8 mouse cellular contexts compared by ENCODE assay signal in genomic region chr6:134928096-134928888, GRCm38 (mm10). TPM values are rescaled to one million over a fixed set of nuclear protein-coding genes. Genes with fewer than 3 reads are reported as not detected.
DNase-seq lines count a peak whose midpoint lies in the region; ATAC-seq and TF ChIP-seq lines count a peak whose summit lies in the region.

No protein-coding gene starts in this region.

- under 1% methylated on average over 63 of the region's 63 CpGs for WGBS in forebrain, embryonic 10.5 days
- WGBS in heart, postnatal 0 days = under 1% methylated on average over 63 of the region's 63 CpGs
- under 1% methylated on average over 63 of the region's 63 CpGs for WGBS in lung, embryonic 14.5 days

- H3K27ac ChIP-seq in forebrain, embryonic 10.5 days = peak overlapping the region; percentile 98
- H3K27ac ChIP-seq in heart, postnatal 0 days (ENCODE audit: low read depth) = peak overlapping the region; percentile 98
- H3K27ac ChIP-seq in lung, embryonic 14.5 days (ENCODE audit: low read depth) = peak overlapping the region; percentile 100

- no peaks in the 10 kb centered on the region for H3K9me3 ChIP-seq in forebrain, embryonic 10.5 days
- H3K9me3 ChIP-seq in heart, postnatal 0 days (replicated peaks; ENCODE audit: control insufficient read depth, low read length) = no peaks in the 10 kb centered on the region
- no peaks in the 10 kb centered on the region for H3K9me3 ChIP-seq in lung, embryonic 14.5 days (ENCODE audit: low read depth, low read length)

- peak overlapping the region; percentile 71 for H3K4me3 ChIP-seq in forebrain, embryonic 10.5 days
- peak overlapping the region; percentile 80 for H3K4me3 ChIP-seq in heart, postnatal 0 days (ENCODE audit: low read depth, low read length)
- H3K4me3 ChIP-seq in lung, embryonic 14.5 days (ENCODE audit: low read depth, low read length) = peak overlapping the region; percentile 58

- no peaks in the 10 kb centered on the region for H3K27me3 ChIP-seq in forebrain, embryonic 10.5 days (ENCODE audit: poor library complexity, severe bottlenecking)
- H3K27me3 ChIP-seq in heart, postnatal 0 days (ENCODE audit: control insufficient read depth, insufficient read depth, low read length) = no peaks in the 10 kb centered on the region
- H3K27me3 ChIP-seq in lung, embryonic 14.5 days (ENCODE audit: insufficient read depth, low read length) = no peaks in the 10 kb centered on the region

- 0 out of 2 replicates have a peak, but pooled peaks have one; percentile 66 for TF ChIP-seq EP300 in heart, postnatal 0 days (IDR thresholded peaks at IDR 0.05; ENCODE audit: low read depth)

- peak; percentile 97 for DNase-seq in ES-CJ7 (ENCODE audit: low read depth, low spot score)
- peak; percentile 79 for DNase-seq in c-Kit-positive CD71-positive TER-119-negative erythroid progenitor cells, embryonic 14.5 days (ENCODE audit: low read depth)
- peak; percentile 95 for DNase-seq in forebrain, embryonic 10.5 days (ENCODE audit: extremely low spot score, low spot score)
- DNase-seq in heart, postnatal 0 days (ENCODE audit: low spot score) = peak; percentile 94
- peak; percentile 93 to 96 for DNase-seq in kidney, postnatal 36 days
- peak; percentile 95 for DNase-seq in lung, embryonic 14.5 days
- peak; percentile 84 for DNase-seq in testis, postnatal 14 days (ENCODE audit: low spot score)

- TF ChIP-seq CTCF in heart, postnatal 0 days (IDR thresholded peaks at IDR 0.05; ENCODE audit: low read depth) = no peak
- TF ChIP-seq CTCF in lung, embryonic 14.5 days (IDR thresholded peaks at IDR 0.05; ENCODE audit: low read depth) = no peak

- H3K36me3 ChIP-seq in forebrain, embryonic 10.5 days (replicated peaks) = peaks cover 19% of the 10 kb centered on the region
- H3K36me3 ChIP-seq in heart, postnatal 0 days (replicated peaks; ENCODE audit: control insufficient read depth, insufficient read depth, low read length) = 0 out of 2 replicates have a peak, but pooled peaks cover 10% of the 10 kb centered on the region
- peaks cover 7% of the 10 kb centered on the region for H3K36me3 ChIP-seq in lung, embryonic 14.5 days (ENCODE audit: insufficient read depth)

- H3K9ac ChIP-seq in heart, postnatal 0 days (replicated peaks; ENCODE audit: low read depth, low read length) = peak overlapping the region; percentile 94
- peak overlapping the region; percentile 89 for H3K9ac ChIP-seq in lung, embryonic 14.5 days

- H3K4me2 ChIP-seq in heart, postnatal 0 days (ENCODE audit: low read depth, low read length) = peak overlapping the region; percentile 97
- peak overlapping the region; percentile 97 for H3K4me2 ChIP-seq in lung, embryonic 14.5 days

- H3K4me1 ChIP-seq in forebrain, embryonic 10.5 days = peaks cover 76% of the 10 kb centered on the region
- H3K4me1 ChIP-seq in heart, postnatal 0 days (ENCODE audit: control insufficient read depth, insufficient read depth) = peaks cover 6% of the 10 kb centered on the region
- H3K4me1 ChIP-seq in lung, embryonic 14.5 days (ENCODE audit: insufficient read depth) = peaks cover 12% of the 10 kb centered on the region

- peak; percentile 90 for ATAC-seq in heart, postnatal 0 days (ENCODE audit: insufficient read depth, low read depth)
- ATAC-seq in lung, embryonic 14.5 days (ENCODE audit: insufficient read depth) = peak; percentile 93
- ATAC-seq in neutrophil, adult 5-6 weeks (ENCODE audit: extremely low read depth, insufficient number of reproducible peaks, low FRiP score, poor library complexity, severe bottlenecking) = peak; percentile 81

RNA-seq across cellular contexts. Expression of gene Cdkn1b, which starts 8.1 kb away (rescaled TPM):
- polyA plus RNA-seq in forebrain, embryonic 10.5 days (2016; fragmentation: Nextera tagmentation; extraction: Ambion mirVana) = 17.9 and 19.0 TPM in 2 replicates
- total RNA-seq in heart, postnatal 0 days (2014; rRNA removed; ENCODE audit: low replicate concordance) = 42.9 and 65.1 TPM in 2 replicates
- polyA plus RNA-seq in heart, postnatal 0 days (2015; fragmentation: Nextera tagmentation; extraction: Ambion mirVana) = 23.7 and 27.0 TPM in 2 replicates
- 12.0 and 13.9 TPM in 2 replicates for polyA plus RNA-seq in lung, embryonic 14.5 days (2014; fragmentation: Nextera tagmentation; extraction: Ambion mirVana)
- total RNA-seq in neutrophil, adult 5-6 weeks (2017) = 322 and 377 TPM in 2 replicates

RNA-seq across cellular contexts. Expression of gene Gpr19, which starts 29.9 kb away (rescaled TPM):
- polyA plus RNA-seq in forebrain, embryonic 10.5 days (2016; fragmentation: Nextera tagmentation; extraction: Ambion mirVana) = 28.7 and 28.8 TPM in 2 replicates
- 4.0 and 13.4 TPM in 2 replicates for total RNA-seq in heart, postnatal 0 days (2014; rRNA removed; ENCODE audit: low replicate concordance)
- 7.6 and 9.4 TPM in 2 replicates for polyA plus RNA-seq in heart, postnatal 0 days (2015; fragmentation: Nextera tagmentation; extraction: Ambion mirVana)
- polyA plus RNA-seq in lung, embryonic 14.5 days (2014; fragmentation: Nextera tagmentation; extraction: Ambion mirVana) = 9.6 and 10.8 TPM in 2 replicates
- total RNA-seq in neutrophil, adult 5-6 weeks (2017) = 13.5 and 19.7 TPM in 2 replicates

RNA-seq across cellular contexts. Expression of gene Apold1, which starts 53.2 kb away (rescaled TPM):
- polyA plus RNA-seq in forebrain, embryonic 10.5 days (2016; fragmentation: Nextera tagmentation; extraction: Ambion mirVana) = 2.5 and 3.1 TPM in 2 replicates
- 24.8 and 28.5 TPM in 2 replicates for total RNA-seq in heart, postnatal 0 days (2014; rRNA removed; ENCODE audit: low replicate concordance)
- 6.9 and 9.2 TPM in 2 replicates for polyA plus RNA-seq in heart, postnatal 0 days (2015; fragmentation: Nextera tagmentation; extraction: Ambion mirVana)
- polyA plus RNA-seq in lung, embryonic 14.5 days (2014; fragmentation: Nextera tagmentation; extraction: Ambion mirVana) = 0.43 and 0.83 TPM in 2 replicates
- not detected in 2 replicates for total RNA-seq in neutrophil, adult 5-6 weeks (2017)

Comparison
In these comparisons a context has a peak if more than half of its experiments do, and no peak if none do; other contexts are left out.
1. Peak in every context shown above with its lines: DNase-seq, ATAC-seq, H3K4me3 ChIP-seq and H3K27ac ChIP-seq.